Mouse (Mus musculus) C2C12 (cell line): Measurements from ENCODE around the gene Atp5g1.

Source experiments
- CTCF ChIP-seq: IDR thresholded peaks from one replicate; pipeline ENCODE4 v1.5.1; 2011; ENCODE audit not compliant: control insufficient read depth, insufficient read depth, insufficient read length
- MYOD1 ChIP-seq: IDR thresholded peaks from one replicate; pipeline ENCODE4 v1.6.1; 2011; ENCODE audit warnings: low read depth; ENCODE audit not compliant: control insufficient read depth, insufficient read length
- MYOG ChIP-seq: IDR thresholded peaks from one replicate; pipeline ENCODE4 v1.6.1; 2011; ENCODE audit not compliant: control insufficient read depth, insufficient read length; ENCODE audit errors: extremely low read depth

DNA sequence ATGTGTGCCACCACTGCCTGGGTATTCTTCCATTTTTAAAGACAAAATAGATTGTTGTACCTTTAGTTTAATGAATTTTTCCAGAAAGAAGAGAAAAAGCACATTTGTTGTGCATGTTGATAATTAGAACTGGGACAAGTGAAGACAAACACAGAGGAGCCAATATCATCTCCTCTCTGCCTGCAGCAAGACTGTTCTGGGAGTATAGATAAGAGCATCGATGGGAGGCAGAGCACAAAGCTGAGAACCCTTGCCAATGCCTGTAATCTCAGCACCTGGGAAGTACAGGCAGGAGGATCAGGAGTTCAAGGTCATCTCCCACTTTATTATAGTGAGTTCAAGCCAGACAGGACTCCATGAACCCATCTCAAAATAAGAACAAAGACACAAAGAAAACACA lies 36.9 kb downstream of the Atp5g1 start:
- TF ChIP-seq CTCF, result no peak
- TF ChIP-seq MYOD1, result no peak
- TF ChIP-seq MYOG, result no peak
